8 mouse cellular contexts compared by ENCODE assay signal in genomic region chr11:60810046-60810965, GRCm38 (mm10). TPM values are rescaled to one million over a fixed set of nuclear protein-coding genes. Genes with fewer than 3 reads are reported as not detected.
DNase-seq lines count a peak whose midpoint lies in the region; ATAC-seq and TF ChIP-seq lines count a peak whose summit lies in the region.

No protein-coding gene starts in this region.

- TF ChIP-seq CTCF in left cerebral cortex, adult 2 months (IDR thresholded peaks at IDR 0.05): no peak

- H3K4me3 ChIP-seq in left cerebral cortex, adult 2 months: peak overlapping the region; percentile 55
- H3K4me3 ChIP-seq in intestine, embryonic 16.5 days (ENCODE audit: low read length): peak overlapping the region; percentile 54
- H3K4me3 ChIP-seq in midbrain, embryonic 10.5 days: peak overlapping the region; percentile 63

- H3K9me3 ChIP-seq in intestine, embryonic 16.5 days (ENCODE audit: control insufficient read depth, low read length): no peaks in the 10 kb centered on the region
- no peaks in the 10 kb centered on the region for H3K9me3 ChIP-seq in midbrain, embryonic 10.5 days (replicated peaks)

- peak; percentile 62 for ATAC-seq in intestine, embryonic 16.5 days

- no peak overlapping the region for H3K27ac ChIP-seq in left cerebral cortex, adult 2 months
- H3K27ac ChIP-seq in intestine, embryonic 16.5 days (ENCODE audit: low read length): peak overlapping the region; percentile 75
- peak overlapping the region; percentile 83 for H3K27ac ChIP-seq in midbrain, embryonic 10.5 days (replicated peaks)

- no peaks in the 10 kb centered on the region for H3K27me3 ChIP-seq in intestine, embryonic 16.5 days (replicated peaks; ENCODE audit: control insufficient read depth, insufficient read depth, low read length)
- no peaks in the 10 kb centered on the region for H3K27me3 ChIP-seq in midbrain, embryonic 10.5 days (ENCODE audit: low read depth, poor library complexity, severe bottlenecking)

- no peaks in the 10 kb centered on the region for H3K36me3 ChIP-seq in intestine, embryonic 16.5 days (ENCODE audit: control insufficient read depth, insufficient read depth, low read length)
- H3K36me3 ChIP-seq in midbrain, embryonic 10.5 days: peaks cover 10% of the 10 kb centered on the region

- intact Hi-C loops in left cerebral cortex, adult 2 months (cut with DNase I): no loop called here
- intact Hi-C loops in left cerebral cortex, postnatal 36 days (cut with DNase I): no loop called here

- WGBS in intestine, embryonic 16.5 days: 12% methylated on average over 14 of the region's 14 CpGs
- 22% methylated on average over 14 of the region's 14 CpGs for WGBS in midbrain, embryonic 10.5 days

- H3K4me1 ChIP-seq in intestine, embryonic 16.5 days (ENCODE audit: control insufficient read depth, insufficient read depth, low read length): peaks cover 17% of the 10 kb centered on the region
- H3K4me1 ChIP-seq in midbrain, embryonic 10.5 days: peaks cover 36% of the 10 kb centered on the region

- peak overlapping the region; percentile 57 for H3K9ac ChIP-seq in intestine, embryonic 16.5 days (ENCODE audit: low read depth, low read length)

- peak overlapping the region; percentile 74 for H3K4me2 ChIP-seq in intestine, embryonic 16.5 days (ENCODE audit: low read depth, low read length)

- DNase-seq in left cerebral cortex, adult 2 months (ENCODE audit: extremely low spot score in 1 of 2, low spot score in 2 of 2): no peak
- no peak for DNase-seq in left cerebral cortex, postnatal 36 days (ENCODE audit: low spot score in 2 of 2)
- DNase-seq in embryo, embryonic 11 days: peak; percentile 7
- DNase-seq in midbrain, embryonic 10.5 days (ENCODE audit: low spot score): no peak
- no peak for DNase-seq in thymus, postnatal 36 days
- DNase-seq in thymus, postnatal 25 days: no peak
- no peak for DNase-seq in cerebellum, adult 9-10 months

RNA-seq across cellular contexts. Expression of gene Shmt1, which starts 1.2 kb away (rescaled TPM):
- total RNA-seq in left cerebral cortex, adult 2 months (2021): 1 to 10 TPM; 2.2 to 3.1 TPM
- 1 to 10 TPM; 2.1 to 2.2 TPM for total RNA-seq in left cerebral cortex, postnatal 36 days (2021)
- polyA plus RNA-seq in intestine, embryonic 16.5 days (2015; fragmentation: Nextera tagmentation; extraction: Ambion mirVana): 112 and 126 TPM in 2 replicates
- polyA plus RNA-seq in midbrain, embryonic 10.5 days (2016; fragmentation: Nextera tagmentation; extraction: Ambion mirVana): 75.3 and 86.3 TPM in 2 replicates

RNA-seq across cellular contexts. Expression of gene Dhrs7b, which starts 20.1 kb away (rescaled TPM):
- total RNA-seq in left cerebral cortex, adult 2 months (2021): 10 to 100 TPM; 27.3 to 28.4 TPM
- total RNA-seq in left cerebral cortex, postnatal 36 days (2021): 10 to 100 TPM; 26.9 to 32.1 TPM
- polyA plus RNA-seq in intestine, embryonic 16.5 days (2015; fragmentation: Nextera tagmentation; extraction: Ambion mirVana): 70.8 and 71.3 TPM in 2 replicates
- 29.3 and 34.0 TPM in 2 replicates for polyA plus RNA-seq in midbrain, embryonic 10.5 days (2016; fragmentation: Nextera tagmentation; extraction: Ambion mirVana)

RNA-seq across cellular contexts. Expression of gene Smcr8, which starts 33.0 kb away (rescaled TPM):
- 10 to 100 TPM; 31.0 to 32.6 TPM for total RNA-seq in left cerebral cortex, adult 2 months (2021)
- 10 to 100 TPM; 30.2 to 31.8 TPM for total RNA-seq in left cerebral cortex, postnatal 36 days (2021)
- 5.9 and 7.5 TPM in 2 replicates for polyA plus RNA-seq in intestine, embryonic 16.5 days (2015; fragmentation: Nextera tagmentation; extraction: Ambion mirVana)
- polyA plus RNA-seq in midbrain, embryonic 10.5 days (2016; fragmentation: Nextera tagmentation; extraction: Ambion mirVana): 7.8 and 8.8 TPM in 2 replicates

RNA-seq across cellular contexts. Expression of gene Top3a, which starts 33.1 kb away (rescaled TPM):
- total RNA-seq in left cerebral cortex, adult 2 months (2021): 1 to 10 TPM; 5.0 to 6.1 TPM
- total RNA-seq in left cerebral cortex, postnatal 36 days (2021): 1 to 10 TPM; 4.0 to 5.2 TPM
- 9.2 and 10.4 TPM in 2 replicates for polyA plus RNA-seq in intestine, embryonic 16.5 days (2015; fragmentation: Nextera tagmentation; extraction: Ambion mirVana)
- polyA plus RNA-seq in midbrain, embryonic 10.5 days (2016; fragmentation: Nextera tagmentation; extraction: Ambion mirVana): 23.2 and 23.9 TPM in 2 replicates
